Mouse (Mus musculus) erythroid progenitor cell, adult 5-6 weeks (primary cell): ENCODE data around the gene Cdca7. TPM values are rescaled to one million over a fixed set of nuclear protein-coding genes. Genes with fewer than 3 reads are reported as not detected.

Experiments
- ATAC-seq: replicated peaks from 2 replicates; pipeline ENCODE4 v1.8.0; 2016; ENCODE audit warnings: moderate number of reproducible peaks, mild to moderate bottlenecking, moderate TSS enrichment, inconsistent platforms; ENCODE audit not compliant: poor library complexity, low FRiP score, severe bottlenecking
- total RNA-seq, 2 experiments: library from RNA; stranded (forward) in 1 of 2; stranded (reverse) in 1 of 2; fragments of 150-400 nt in 1 of 2; fragments of 186-747, 209-891 nt in 1 of 2; gene quantifications; 2 replicates each; pipeline versions ENCODE4 v1.2.3 to v1.2.4; 2015 to 2017; ENCODE audit warnings: low replicate concordance in 2 of 2

Cdca7 gene
- total RNA-seq, 2 experiments from 2014 or later: 27.7 to 31.8 TPM

DNA sequence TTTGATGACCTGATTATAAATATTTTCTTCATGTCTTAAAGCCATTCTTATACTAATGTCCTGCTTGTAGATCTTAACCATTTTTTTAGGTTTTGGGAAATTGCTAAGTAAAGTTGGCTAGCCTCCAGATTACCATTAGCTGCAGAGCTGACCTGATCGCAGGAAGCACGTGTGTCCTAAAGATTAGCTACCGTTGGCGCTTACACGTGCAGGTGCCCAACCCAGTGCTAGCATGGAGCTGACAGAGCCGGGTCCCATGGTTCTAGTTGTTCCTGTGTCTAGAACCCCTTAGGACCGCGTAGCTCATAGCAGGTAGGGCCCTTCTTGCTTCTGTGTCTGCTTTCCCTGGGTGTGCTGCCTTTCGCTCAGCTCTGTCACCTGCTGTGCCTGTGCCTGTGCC lies 3.9 kb downstream of the Cdca7 start:
- 0 out of 2 replicates have a peak, but pooled peaks have one; percentile 36 for ATAC-seq

DNA sequence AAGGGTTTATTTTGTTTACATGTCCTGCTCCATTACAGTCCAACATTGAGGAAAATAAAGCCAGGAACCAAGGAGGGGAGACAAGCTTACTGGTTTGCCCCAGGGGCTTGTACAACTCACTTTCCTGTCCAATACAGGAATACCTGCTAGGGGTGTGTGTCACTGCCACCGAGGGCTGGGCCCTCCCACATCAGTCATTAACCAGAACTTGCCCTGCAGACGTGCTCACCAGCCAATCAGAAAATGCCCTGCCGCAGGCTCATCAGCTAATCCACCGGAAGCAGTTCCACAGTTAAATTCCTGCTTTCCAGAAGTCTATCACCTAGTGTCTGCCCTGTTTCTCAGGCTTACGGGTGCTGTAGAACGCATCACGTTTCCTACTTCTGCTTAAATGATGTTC lies 15.7 kb downstream of the Cdca7 start:
- ATAC-seq: no peak

DNA sequence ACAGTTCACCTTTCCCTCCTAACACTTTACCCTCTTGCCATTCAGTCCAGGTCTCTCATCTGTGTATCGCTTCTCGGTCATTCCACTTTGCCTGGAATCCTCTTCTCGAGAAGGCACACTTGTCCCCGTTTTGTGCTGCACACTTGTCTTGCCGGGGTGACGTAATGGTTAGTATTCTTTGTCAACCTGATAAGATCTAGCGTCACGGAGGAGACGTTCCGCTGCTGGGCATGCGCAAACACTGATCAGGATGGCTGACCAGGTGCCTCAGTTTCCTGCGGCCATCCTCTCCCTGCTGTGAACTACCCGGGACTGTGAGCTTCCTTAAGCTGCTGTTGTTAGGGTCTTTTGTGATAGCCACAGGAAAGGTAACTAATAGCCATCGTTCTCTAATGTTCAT lies 17.1 kb downstream of the Cdca7 start:
- ATAC-seq: no peak

DNA sequence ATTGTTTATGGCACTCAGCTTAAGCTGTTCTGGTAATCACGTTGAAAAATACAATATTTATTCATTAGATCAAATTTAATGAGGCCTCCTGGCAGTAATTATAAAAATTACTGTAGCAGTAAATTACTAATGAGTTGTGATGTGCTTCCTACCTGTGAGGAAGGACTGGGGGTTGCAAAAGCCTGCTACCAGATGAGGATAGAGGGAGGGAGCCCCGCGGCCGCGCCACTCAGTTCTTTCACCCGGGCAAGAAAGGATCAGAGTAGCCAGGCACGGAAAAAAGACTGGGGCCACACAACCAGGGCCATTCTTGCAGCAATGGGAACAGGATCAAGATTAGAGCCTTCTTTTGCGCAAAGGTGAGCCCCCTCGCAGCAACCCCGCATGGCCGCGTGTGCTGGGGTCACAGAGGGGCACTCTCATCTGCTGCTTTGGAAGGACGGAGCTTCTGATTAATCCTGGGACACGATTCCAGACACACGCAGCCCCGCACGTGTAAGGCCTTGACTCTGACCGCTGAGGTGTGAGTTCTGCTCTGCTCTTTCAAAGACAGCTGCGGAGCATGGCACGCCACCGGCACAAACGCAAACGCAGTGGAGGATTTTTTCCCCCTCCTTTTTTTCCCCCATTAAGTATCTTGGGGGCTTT lies 23.2 kb downstream of the Cdca7 start:
- no peak for ATAC-seq

DNA sequence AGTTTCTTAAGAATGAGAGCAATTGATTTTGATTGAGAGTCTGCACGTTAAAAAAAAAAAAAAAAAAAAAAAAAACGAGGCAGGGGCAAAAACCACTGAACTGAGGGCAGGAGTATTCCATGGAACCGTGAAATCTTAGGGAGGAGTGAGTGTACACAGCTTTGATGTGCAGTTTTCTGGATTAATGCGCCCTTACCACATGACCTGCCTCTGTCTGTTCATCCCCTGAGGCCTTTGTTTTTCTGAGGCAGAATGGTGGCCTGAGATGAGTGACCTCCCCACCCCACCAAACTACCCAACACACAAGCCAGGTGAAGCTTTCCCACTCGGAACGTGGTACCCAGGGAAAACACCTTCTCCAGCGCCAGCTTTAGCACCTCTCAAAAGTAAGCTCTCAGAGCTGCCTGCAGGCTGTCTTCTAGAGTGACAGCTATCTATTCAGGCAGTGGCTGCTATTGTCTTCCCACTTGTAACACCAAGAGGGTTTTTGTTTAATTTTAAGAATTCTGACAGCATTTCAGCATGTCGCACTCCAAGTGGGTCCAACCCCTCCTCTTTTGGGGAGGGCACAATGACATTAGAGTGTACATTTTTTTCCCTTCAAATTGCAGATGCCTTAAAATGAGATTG lies 23.9 kb downstream of the Cdca7 start:
- no peak for ATAC-seq

DNA sequence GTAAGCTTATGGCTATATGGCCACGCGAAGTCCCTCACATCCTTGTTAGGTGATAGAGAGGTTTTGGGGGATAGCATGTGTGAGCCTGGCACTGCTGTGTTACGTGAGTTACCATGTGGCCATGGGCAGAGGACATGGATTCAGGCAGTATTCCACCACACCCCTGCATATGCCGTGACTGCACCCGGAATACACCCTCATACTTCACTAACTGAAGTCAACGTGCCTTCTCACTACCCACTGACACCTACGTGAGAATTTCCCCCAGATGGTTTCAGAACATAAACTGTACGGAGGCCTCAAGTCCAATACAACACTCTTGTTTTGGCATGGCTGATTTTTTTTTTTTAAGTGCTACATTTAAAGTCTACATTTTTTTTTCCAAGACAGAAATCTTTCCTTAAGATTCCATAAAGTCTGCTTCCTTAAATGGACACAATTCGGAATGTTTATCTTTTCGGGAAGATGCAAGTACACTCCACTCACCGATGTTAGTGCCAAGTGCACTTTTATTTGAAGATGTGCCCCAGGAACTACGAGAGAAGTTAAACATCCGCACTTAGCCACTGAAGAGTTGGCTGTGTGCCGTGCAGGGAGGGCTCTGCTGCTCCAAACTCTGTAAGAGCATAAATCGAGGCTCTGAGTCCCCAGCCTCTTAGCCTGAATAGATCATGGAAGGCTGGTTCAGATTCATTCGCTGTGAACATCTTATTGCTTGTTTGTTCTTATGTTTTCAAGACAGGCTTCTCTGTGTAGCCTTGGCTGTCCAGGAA lies 26.3 kb downstream of the Cdca7 start:
- no peak for ATAC-seq

DNA sequence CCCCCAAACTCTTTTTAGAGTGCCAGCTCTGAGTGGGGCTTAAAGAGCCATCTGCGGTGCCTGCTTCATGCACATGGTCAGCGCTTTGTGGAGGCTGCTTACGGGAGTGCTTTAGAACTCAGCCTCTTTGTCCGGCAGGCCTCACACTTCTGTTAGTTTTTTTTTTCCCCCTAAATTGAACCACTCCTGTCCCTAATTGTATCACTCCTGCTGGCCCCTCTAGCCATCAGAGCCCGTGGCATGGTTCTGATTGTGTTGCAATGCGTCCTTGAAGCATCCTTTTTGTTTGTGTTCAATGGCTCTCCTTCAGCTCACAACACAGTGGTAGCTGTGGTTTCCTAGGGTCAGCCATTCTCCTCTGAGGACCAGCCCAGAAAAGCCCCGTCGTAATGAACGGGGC lies 27.7 kb downstream of the Cdca7 start:
- ATAC-seq: no peak

DNA sequence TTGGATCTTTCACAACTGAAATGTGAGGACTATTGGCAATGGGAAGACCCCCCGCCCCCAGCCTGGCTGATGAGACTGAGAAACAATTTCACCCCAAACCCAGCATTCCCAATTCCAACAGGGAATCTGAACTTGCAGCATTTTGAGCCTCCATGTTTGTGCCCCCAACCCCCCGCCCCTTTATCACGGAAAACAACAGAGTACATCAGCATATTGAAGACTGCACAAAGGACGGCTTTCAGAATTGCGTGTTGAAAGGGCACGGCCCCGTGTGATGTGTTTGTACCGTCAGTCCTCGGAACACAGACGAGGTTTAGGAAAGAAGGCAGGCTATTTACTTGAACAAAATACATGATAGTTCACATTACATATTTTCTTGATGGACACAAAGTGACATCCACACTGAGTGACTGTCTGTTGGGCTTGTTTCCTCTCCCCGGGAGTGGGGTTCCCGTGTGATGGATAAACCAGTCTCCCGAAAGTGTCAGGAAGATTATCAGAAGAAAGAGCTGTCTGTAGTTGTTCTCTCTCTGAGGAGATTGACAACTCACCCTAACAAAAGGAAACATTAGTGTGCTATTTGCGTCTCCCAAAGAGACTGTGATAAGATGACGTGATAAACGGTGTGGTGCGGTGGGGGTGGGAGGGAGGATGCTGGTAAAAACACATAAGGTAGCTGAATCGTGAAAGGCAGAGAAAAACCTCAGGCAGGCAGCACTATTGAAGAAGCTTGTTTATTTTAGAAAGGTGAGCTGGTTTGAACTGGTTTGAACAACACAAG lies 32.1 kb downstream of the Cdca7 start:
- ATAC-seq: no peak

DNA sequence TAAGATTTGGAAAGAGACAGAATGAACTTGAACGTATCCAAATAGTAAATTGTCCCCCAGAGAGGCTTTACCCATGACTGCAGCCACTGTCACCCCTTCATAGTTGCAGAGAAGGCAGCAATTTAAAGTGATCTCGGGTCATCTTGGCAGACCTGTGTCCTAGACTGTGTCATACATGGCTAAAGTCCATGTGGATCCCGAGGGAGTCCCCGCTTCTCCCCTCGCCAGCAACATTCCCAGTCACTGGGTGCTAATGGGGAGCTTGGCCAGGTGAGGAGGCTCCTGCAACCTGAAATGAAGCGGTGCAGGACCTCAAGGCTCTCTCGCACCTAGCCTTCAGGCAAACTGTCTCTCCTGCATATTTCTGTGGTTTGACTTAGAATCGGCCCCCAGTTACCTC lies 32.9 kb downstream of the Cdca7 start:
- no peak for ATAC-seq

DNA sequence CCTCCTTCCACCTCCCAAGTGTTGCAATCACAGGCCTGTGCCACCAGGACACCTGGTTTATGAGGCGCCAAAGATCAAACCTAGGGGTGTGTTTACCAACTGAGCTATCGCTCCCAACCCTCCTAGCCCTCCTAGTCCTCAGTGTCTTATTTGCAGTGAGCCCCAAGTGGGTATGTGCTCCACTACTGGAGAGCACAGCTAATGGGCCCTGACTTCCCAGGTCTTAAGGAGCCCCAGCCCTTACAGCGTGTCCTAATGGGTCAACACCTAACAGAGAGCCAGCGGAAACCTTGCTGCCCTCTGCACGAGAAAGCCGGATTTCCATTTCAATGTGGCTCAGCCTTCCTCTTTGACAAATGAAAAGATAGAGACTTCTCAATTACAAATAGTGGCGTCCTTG lies 39.6 kb downstream of the Cdca7 start:
- no peak for ATAC-seq

DNA sequence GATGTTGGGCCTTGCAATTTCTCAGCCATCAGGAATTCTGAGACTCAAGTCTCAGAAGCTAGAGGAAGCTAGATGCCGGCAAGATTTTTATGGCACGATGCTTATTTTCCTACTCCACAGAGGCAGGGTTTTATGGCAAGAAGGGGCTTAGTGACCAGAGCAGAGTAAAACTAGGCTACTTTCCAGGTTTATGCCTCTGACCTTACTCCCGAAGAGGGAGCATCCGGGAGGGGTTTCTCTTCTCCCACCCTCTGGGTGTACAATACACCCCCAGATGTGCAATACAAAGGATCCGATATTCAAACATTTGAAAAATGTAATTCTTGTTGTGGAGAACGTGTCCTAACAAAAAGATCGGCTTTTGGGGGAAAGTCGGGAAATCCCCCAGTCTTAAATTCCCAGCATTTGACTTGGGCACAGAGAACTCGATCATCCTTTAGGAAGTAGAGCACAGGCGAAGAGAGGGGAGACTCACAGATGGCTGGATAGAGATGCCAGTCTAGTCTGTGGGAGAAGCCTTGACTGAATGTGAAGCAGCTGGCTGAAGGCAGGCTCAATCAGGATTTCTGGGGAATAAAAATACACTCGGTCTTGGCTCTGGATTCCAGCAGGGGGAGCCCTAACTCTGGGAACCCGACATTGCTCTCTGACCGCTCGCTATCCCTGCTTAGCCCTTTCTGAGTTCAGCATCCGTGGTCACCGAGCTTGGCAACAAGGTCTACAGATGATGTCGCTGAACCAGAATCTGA lies 40.2 kb downstream of the Cdca7 start:
- ATAC-seq: no peak

DNA sequence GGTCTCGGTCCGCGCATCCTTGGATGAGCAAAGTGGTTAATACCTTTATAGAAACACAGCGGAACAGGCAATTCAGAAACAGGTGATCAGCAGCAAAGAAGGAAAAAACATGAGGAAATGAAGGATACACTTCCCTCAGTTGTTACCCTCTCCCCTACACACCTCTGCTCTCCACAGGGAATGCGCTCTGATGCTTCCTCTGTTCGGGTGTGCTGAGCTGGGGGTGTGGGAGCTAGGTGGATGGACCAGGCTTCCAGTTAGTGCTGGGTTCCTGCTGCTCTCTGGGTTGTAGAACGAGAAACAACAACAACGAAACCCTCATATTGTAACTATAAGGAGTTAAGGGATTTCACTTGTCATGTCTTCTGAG lies 40.7 kb downstream of the Cdca7 start:
- no peak for ATAC-seq

DNA sequence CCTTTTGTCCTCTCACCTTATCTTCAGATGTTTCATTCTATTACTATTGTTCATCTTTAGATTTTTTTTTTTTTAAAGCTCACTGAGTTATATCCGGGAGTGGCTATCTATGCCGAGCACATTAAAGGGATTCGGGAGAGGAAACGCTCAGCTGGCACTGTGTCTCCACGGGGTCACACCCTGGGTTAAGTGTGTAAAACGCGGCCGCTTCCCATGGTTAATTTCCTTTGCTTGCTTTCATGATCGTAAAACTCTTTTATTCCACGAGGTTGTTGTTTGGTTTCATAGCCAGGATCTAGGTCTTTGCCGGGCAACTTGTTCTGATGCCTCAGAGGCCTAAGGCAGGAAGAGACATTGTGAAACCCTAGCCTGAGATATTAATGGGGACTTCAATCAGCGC lies 48.1 kb downstream of the Cdca7 start:
- ATAC-seq: no peak

DNA sequence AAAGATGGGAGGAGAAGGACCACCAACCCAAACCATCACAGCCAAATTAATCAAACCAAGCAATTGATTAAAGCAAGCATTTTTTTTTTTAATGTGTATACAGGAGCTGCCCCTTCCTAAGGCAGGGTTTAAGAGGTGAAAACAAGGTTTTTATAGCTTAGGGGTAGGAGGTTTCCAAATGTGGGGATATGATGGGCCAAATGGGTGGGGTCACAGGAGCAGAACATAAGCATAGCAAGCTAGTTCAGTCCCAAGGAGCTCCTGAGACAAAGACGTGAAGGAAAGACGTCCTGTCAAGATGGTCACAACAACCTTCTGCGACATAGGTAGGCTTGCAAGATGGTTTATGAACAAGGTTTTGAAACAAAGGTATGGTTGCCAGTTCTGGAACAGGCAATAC lies 49.6 kb downstream of the Cdca7 start:
- no peak for ATAC-seq

DNA sequence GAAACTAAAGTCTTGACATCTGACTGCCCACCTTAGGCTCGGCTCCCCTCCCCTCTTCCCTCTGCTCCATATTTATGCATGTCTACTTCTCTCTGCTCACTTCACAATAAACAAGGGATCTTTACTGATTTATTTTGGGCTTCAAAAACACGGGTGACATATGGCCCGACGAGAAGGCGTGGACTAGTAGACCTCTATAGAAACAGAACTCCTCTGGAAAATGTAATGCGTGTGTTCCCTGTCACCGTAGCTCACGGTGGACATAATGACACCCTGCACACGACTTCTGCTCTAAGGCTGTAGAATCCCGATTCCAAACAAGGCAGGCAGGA lies 53.0 kb downstream of the Cdca7 start:
- ATAC-seq: no peak

DNA sequence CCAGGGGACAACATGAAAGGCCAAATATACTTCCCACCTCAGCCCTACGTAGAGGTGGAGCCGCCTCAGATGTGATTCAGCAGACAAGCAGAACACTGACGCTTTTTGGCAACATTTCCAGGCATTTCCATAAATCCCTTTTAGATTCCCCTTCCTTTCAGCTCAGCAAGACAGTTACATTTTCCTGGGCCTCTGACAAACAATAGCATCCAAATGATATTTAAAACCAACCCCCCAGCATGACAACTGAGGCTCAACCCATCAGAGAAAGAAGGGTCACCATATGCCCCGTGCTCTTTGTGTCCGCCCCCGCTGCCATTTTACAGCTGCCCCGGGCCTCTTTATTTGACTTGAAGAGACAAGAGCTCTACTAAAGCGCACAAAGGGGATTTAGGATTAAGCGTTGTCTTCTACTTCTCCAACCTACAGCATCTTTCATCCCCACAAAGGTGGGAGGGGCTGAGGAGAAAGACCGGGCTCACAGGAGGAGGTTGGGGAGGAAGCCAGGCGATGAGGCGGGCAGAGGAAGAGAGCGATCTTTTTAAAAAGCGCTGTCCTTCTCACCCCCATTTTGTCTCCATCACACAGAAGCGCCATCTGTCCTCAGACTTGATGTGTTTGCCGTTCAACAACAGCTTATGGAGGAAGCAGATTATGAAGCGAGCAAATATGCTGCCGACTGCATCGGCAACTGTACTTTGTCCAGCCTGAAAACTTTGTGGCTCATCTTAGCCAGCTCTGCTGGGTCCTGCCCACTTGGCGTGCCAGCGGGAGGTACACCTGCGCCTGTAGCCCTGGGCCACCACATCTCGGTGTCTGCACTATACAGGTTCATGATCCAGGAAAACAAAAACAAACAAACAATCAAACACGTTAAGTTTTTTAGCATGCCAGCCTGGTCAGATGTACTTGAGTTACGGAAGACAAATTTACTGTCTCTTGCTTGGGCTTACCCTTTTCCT lies 53.7 kb downstream of the Cdca7 start:
- no peak for ATAC-seq

DNA sequence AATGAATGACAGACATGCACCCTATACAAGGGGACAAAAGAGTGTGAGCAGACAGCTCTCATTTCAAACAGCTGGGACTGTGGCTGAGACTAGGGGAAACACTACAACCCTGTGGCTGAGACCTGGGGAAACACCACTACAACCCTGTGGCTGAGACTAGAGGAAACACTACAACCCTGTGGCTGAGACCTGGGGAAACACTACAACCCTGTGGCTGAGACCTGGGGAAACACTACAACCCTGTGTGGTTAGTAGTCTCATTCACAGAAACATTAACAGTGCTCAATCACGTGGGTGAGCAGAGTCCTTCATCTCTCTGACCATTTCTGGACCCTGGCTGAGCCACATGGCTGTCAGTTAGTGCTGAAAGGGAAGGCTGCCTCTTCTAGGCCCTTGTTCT lies 59.9 kb downstream of the Cdca7 start:
- ATAC-seq: no peak
